Mouse (Mus musculus): ENCODE measurements at regions not wholly inside any gene's neighbourhood (a gene's known extent, or its start where the extent isn't known, plus 50 kb on each side); places are given as distances from the start of the nearest gene placed in this dataset.

GRCm38 (mm10) chr3:133880626-133881025 lies 335.7 kb upstream of the Tet2 start:
- Histone ChIP-seq H3K27me3 (ENCODE audit: control insufficient read depth, insufficient read depth, low read length) (no peaks in the 10 kb centered on the region), H3K27ac (replicated peaks; ENCODE audit: low read depth, low read length) (0 out of 2 replicates have a peak overlapping the region, but pooled peaks have one; percentile 12), H3K9me3 (ENCODE audit: control insufficient read depth, low read length) (no peaks in the 10 kb centered on the region), H3K4me2 (ENCODE audit: low read depth, severe bottlenecking) (no peak overlapping the region), H3K4me3 (ENCODE audit: low read depth, low read length) (no peak overlapping the region), H3K36me3 (ENCODE audit: control insufficient read depth, insufficient read depth, low read length) (no peaks in the 10 kb centered on the region), H3K4me1 (ENCODE audit: control insufficient read depth, insufficient read depth, low read length) (peaks cover 5% of the 10 kb centered on the region; the same call in 1 of the 2 replicates), H3K9ac (ENCODE audit: low read length) (no peak overlapping the region)
- WGBS = 0% methylated on average over 1 of the region's 1 CpGs
- ATAC-seq (ENCODE audit: insufficient number of reproducible peaks, low FRiP score, low TSS enrichment, low read depth) = no peak
- peak; percentile 32 for DNase-seq (ENCODE audit: low spot score)

GRCm38 (mm10) chr3:133901931-133902330 lies 334.4 kb upstream of the Cxxc4 start:
- Histone ChIP-seq H3K4me1 (ENCODE audit: control insufficient read depth, insufficient read depth, low read length) (no peaks in the 10 kb centered on the region), H3K27me3 (ENCODE audit: control insufficient read depth, insufficient read depth, low read length) (no peaks in the 10 kb centered on the region), H3K36me3 (ENCODE audit: control insufficient read depth, insufficient read depth, low read length) (no peaks in the 10 kb centered on the region), H3K4me3 (ENCODE audit: low read depth, low read length) (no peak overlapping the region), H3K27ac (replicated peaks; ENCODE audit: low read depth, low read length) (no peak overlapping the region), H3K9ac (ENCODE audit: low read length) (no peak overlapping the region), H3K4me2 (ENCODE audit: low read depth, severe bottlenecking) (no peak overlapping the region), H3K9me3 (ENCODE audit: control insufficient read depth, low read length) (no peaks in the 10 kb centered on the region)
- 82% methylated on average over 3 of the region's 3 CpGs for WGBS
- no peak for DNase-seq (ENCODE audit: low spot score)
- no peak for ATAC-seq (ENCODE audit: insufficient number of reproducible peaks, low FRiP score, low TSS enrichment, low read depth)

- DNase-seq (ENCODE audit: low spot score) (no peak), ATAC-seq (ENCODE audit: insufficient number of reproducible peaks, low FRiP score, low TSS enrichment, low read depth) (no peak)
- H3K4me3 ChIP-seq (ENCODE audit: low read depth, low read length) = no peak overlapping the region
- no peaks in the 10 kb centered on the region for H3K4me1 ChIP-seq (ENCODE audit: control insufficient read depth, insufficient read depth, low read length)
- H3K27ac ChIP-seq (replicated peaks; ENCODE audit: low read depth, low read length) = no peak overlapping the region
- no peaks in the 10 kb centered on the region for H3K27me3 ChIP-seq (ENCODE audit: control insufficient read depth, insufficient read depth, low read length)
- no peaks in the 10 kb centered on the region for H3K9me3 ChIP-seq (ENCODE audit: control insufficient read depth, low read length)
- no peak overlapping the region for H3K9ac ChIP-seq (ENCODE audit: low read length)
- no peak overlapping the region for H3K4me2 ChIP-seq (ENCODE audit: low read depth, severe bottlenecking)
- H3K36me3 ChIP-seq (ENCODE audit: control insufficient read depth, insufficient read depth, low read length) = no peaks in the 10 kb centered on the region
These were observed 314.1 kb upstream of the Cxxc4 start for GRCm38 (mm10) chr3:133922200-133922599.

GRCm38 (mm10) chr3:133965322-133965721 lies 271.0 kb upstream of the Cxxc4 start:
- no peak for DNase-seq (ENCODE audit: low spot score)
- no peak overlapping the region for H3K4me2 ChIP-seq (ENCODE audit: low read depth, severe bottlenecking)
- H3K9ac ChIP-seq (ENCODE audit: low read length) = no peak overlapping the region
- H3K4me3 ChIP-seq (ENCODE audit: low read depth, low read length) = no peak overlapping the region
- H3K4me1 ChIP-seq (ENCODE audit: control insufficient read depth, insufficient read depth, low read length) = no peaks in the 10 kb centered on the region
- WGBS = 81% methylated on average over 2 of the region's 2 CpGs
- no peak overlapping the region for H3K27ac ChIP-seq (replicated peaks; ENCODE audit: low read depth, low read length)
- no peaks in the 10 kb centered on the region for H3K27me3 ChIP-seq (ENCODE audit: control insufficient read depth, insufficient read depth, low read length)
- no peaks in the 10 kb centered on the region for H3K9me3 ChIP-seq (ENCODE audit: control insufficient read depth, low read length)
- no peak for ATAC-seq (ENCODE audit: insufficient number of reproducible peaks, low FRiP score, low TSS enrichment, low read depth)
- H3K36me3 ChIP-seq (ENCODE audit: control insufficient read depth, insufficient read depth, low read length) = no peaks in the 10 kb centered on the region

GRCm38 (mm10) chr3:133968176-133968575 lies 268.1 kb upstream of the Cxxc4 start:
- WGBS = 86% methylated on average over 6 of the region's 6 CpGs
- H3K4me1 ChIP-seq (ENCODE audit: control insufficient read depth, insufficient read depth, low read length) = no peaks in the 10 kb centered on the region
- H3K27me3 ChIP-seq (ENCODE audit: control insufficient read depth, insufficient read depth, low read length) = no peaks in the 10 kb centered on the region
- no peaks in the 10 kb centered on the region for H3K9me3 ChIP-seq (ENCODE audit: control insufficient read depth, low read length)
- no peaks in the 10 kb centered on the region for H3K36me3 ChIP-seq (ENCODE audit: control insufficient read depth, insufficient read depth, low read length)
- DNase-seq (ENCODE audit: low spot score) (no peak), ATAC-seq (ENCODE audit: insufficient number of reproducible peaks, low FRiP score, low TSS enrichment, low read depth) (no peak)
- no peak overlapping the region for H3K27ac ChIP-seq (replicated peaks; ENCODE audit: low read depth, low read length)
- no peak overlapping the region for H3K4me2 ChIP-seq (ENCODE audit: low read depth, severe bottlenecking)
- no peak overlapping the region for H3K9ac ChIP-seq (ENCODE audit: low read length)
- H3K4me3 ChIP-seq (ENCODE audit: low read depth, low read length) = no peak overlapping the region

- Histone ChIP-seq H3K36me3 (ENCODE audit: control insufficient read depth, insufficient read depth, low read length) (no peaks in the 10 kb centered on the region), H3K9ac (ENCODE audit: low read length) (no peak overlapping the region), H3K4me2 (ENCODE audit: low read depth, severe bottlenecking) (no peak overlapping the region), H3K27me3 (ENCODE audit: control insufficient read depth, insufficient read depth, low read length) (no peaks in the 10 kb centered on the region), H3K4me3 (ENCODE audit: low read depth, low read length) (no peak overlapping the region), H3K9me3 (ENCODE audit: control insufficient read depth, low read length) (no peaks in the 10 kb centered on the region), H3K27ac (replicated peaks; ENCODE audit: low read depth, low read length) (no peak overlapping the region), H3K4me1 (ENCODE audit: control insufficient read depth, insufficient read depth, low read length) (no peaks in the 10 kb centered on the region)
- 73% methylated on average over 2 of the region's 2 CpGs for WGBS
- DNase-seq (ENCODE audit: low spot score) (no peak), ATAC-seq (ENCODE audit: insufficient number of reproducible peaks, low FRiP score, low TSS enrichment, low read depth) (no peak)
These were observed 263.5 kb upstream of the Cxxc4 start for GRCm38 (mm10) chr3:133972774-133973173.

- 83% methylated on average over 2 of the region's 2 CpGs for WGBS
- no peak overlapping the region for H3K4me3 ChIP-seq (ENCODE audit: low read depth, low read length)
- H3K4me2 ChIP-seq (ENCODE audit: low read depth, severe bottlenecking) = no peak overlapping the region
- no peak for ATAC-seq (ENCODE audit: insufficient number of reproducible peaks, low FRiP score, low TSS enrichment, low read depth)
- no peaks in the 10 kb centered on the region for H3K36me3 ChIP-seq (ENCODE audit: control insufficient read depth, insufficient read depth, low read length)
- no peaks in the 10 kb centered on the region for H3K27me3 ChIP-seq (ENCODE audit: control insufficient read depth, insufficient read depth, low read length)
- no peak for DNase-seq (ENCODE audit: low spot score)
- H3K27ac ChIP-seq (replicated peaks; ENCODE audit: low read depth, low read length) = no peak overlapping the region
- no peaks in the 10 kb centered on the region for H3K4me1 ChIP-seq (ENCODE audit: control insufficient read depth, insufficient read depth, low read length)
- no peak overlapping the region for H3K9ac ChIP-seq (ENCODE audit: low read length)
- H3K9me3 ChIP-seq (ENCODE audit: control insufficient read depth, low read length) = no peaks in the 10 kb centered on the region
These were observed 248.6 kb upstream of the Cxxc4 start for GRCm38 (mm10) chr3:133987681-133988080.

- no peaks in the 10 kb centered on the region for H3K9me3 ChIP-seq (ENCODE audit: control insufficient read depth, low read length)
- DNase-seq (ENCODE audit: low spot score) (no peak), ATAC-seq (ENCODE audit: insufficient number of reproducible peaks, low FRiP score, low TSS enrichment, low read depth) (no peak)
- WGBS = 86% methylated on average over 2 of the region's 2 CpGs
- H3K4me2 ChIP-seq (ENCODE audit: low read depth, severe bottlenecking) = no peak overlapping the region
- no peaks in the 10 kb centered on the region for H3K36me3 ChIP-seq (ENCODE audit: control insufficient read depth, insufficient read depth, low read length)
- H3K27ac ChIP-seq (replicated peaks; ENCODE audit: low read depth, low read length) = no peak overlapping the region
- no peak overlapping the region for H3K9ac ChIP-seq (ENCODE audit: low read length)
- H3K4me3 ChIP-seq (ENCODE audit: low read depth, low read length) = no peak overlapping the region
- H3K4me1 ChIP-seq (ENCODE audit: control insufficient read depth, insufficient read depth, low read length) = no peaks in the 10 kb centered on the region
- no peaks in the 10 kb centered on the region for H3K27me3 ChIP-seq (ENCODE audit: control insufficient read depth, insufficient read depth, low read length)
These were observed 242.3 kb upstream of the Cxxc4 start for GRCm38 (mm10) chr3:133993971-133994370.

GRCm38 (mm10) chr3:133999965-134000364 lies 236.3 kb upstream of the Cxxc4 start:
- no peak overlapping the region for H3K4me2 ChIP-seq (ENCODE audit: low read depth, severe bottlenecking)
- ATAC-seq (ENCODE audit: insufficient number of reproducible peaks, low FRiP score, low TSS enrichment, low read depth) = no peak
- H3K36me3 ChIP-seq (ENCODE audit: control insufficient read depth, insufficient read depth, low read length) = no peaks in the 10 kb centered on the region
- no peak overlapping the region for H3K27ac ChIP-seq (replicated peaks; ENCODE audit: low read depth, low read length)
- no peaks in the 10 kb centered on the region for H3K27me3 ChIP-seq (ENCODE audit: control insufficient read depth, insufficient read depth, low read length)
- no peaks in the 10 kb centered on the region for H3K4me1 ChIP-seq (ENCODE audit: control insufficient read depth, insufficient read depth, low read length)
- no peak overlapping the region for H3K9ac ChIP-seq (ENCODE audit: low read length)
- H3K9me3 ChIP-seq (ENCODE audit: control insufficient read depth, low read length) = no peaks in the 10 kb centered on the region
- 86% methylated on average over 8 of the region's 8 CpGs for WGBS
- no peak overlapping the region for H3K4me3 ChIP-seq (ENCODE audit: low read depth, low read length)
- DNase-seq (ENCODE audit: low spot score) = no peak

Measured in limb, embryonic 11.5 days (tissue).